Mouse (Mus musculus): ENCODE data around the gene Crim1. TPM values are rescaled to one million over a fixed set of nuclear protein-coding genes. Genes with fewer than 3 reads are reported as not detected.

The Crim1 gene
- polyA plus RNA-seq, 1 experiment, result 36.1 TPM

GRCm38 (mm10) chr17:78221007-78221642 lies 21.1 kb downstream of the Crim1 start:
- TF ChIP-seq CTCF (IDR thresholded peaks at IDR 0.05; ENCODE audit: extremely low read depth, insufficient read length, insufficient replicate concordance, low read depth, low read length), result no peak
- TF ChIP-seq POLR2A (IDR thresholded peaks at IDR 0.05; ENCODE audit: low read depth, low read length), result no peak
- Histone ChIP-seq H3K36me3 (ENCODE audit: control insufficient read depth, insufficient read depth, low read length) (no peaks in the 10 kb centered on the region), H3K27me3 (ENCODE audit: control insufficient read depth, insufficient read depth, low read length) (no peaks in the 10 kb centered on the region), H3K27ac (ENCODE audit: insufficient read depth, low read depth, low read length) (no peak overlapping the region; the same call in 1 of the 2 replicates), H3K4me3 (ENCODE audit: low read depth, low read length) (no peak overlapping the region), H3K4me1 (ENCODE audit: control insufficient read depth, insufficient read depth, insufficient read length, low read length) (peaks cover 36% of the 10 kb centered on the region)
- 17% methylated on average over 8 of the region's 8 CpGs for WGBS

DNA sequence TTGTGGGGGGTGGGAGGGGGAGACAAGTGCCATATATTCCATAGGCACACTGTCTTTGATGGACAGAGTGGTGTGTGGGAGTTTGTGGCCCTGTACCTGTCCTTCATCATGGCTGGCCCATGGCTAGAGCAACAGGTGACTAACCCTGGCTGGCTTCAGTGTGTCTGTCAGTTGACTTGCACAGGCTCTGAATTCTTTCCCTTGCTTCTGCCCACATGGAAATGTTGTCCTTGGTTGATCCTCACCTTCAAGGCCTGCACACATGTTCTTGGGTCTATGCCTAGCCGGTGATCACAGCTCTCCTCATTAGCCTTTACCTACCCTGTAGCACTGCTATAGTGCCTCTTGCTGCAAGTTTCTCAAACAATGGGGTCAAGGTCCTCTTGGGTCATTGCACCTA lies 21.8 kb downstream of the Crim1 start:
- Histone ChIP-seq H3K27ac (ENCODE audit: insufficient read depth, low read depth, low read length) (no peak overlapping the region), H3K27me3 (ENCODE audit: control insufficient read depth, insufficient read depth, low read length) (no peaks in the 10 kb centered on the region), H3K4me1 (ENCODE audit: control insufficient read depth, insufficient read depth, insufficient read length, low read length) (peaks cover 33% of the 10 kb centered on the region), H3K4me3 (ENCODE audit: low read depth, low read length) (no peak overlapping the region), H3K36me3 (ENCODE audit: control insufficient read depth, insufficient read depth, low read length) (no peaks in the 10 kb centered on the region)
- WGBS, result 39% methylated on average over 1 of the region's 1 CpGs
- TF ChIP-seq POLR2A (IDR thresholded peaks at IDR 0.05; ENCODE audit: low read depth, low read length), result no peak
- no peak for TF ChIP-seq CTCF (IDR thresholded peaks at IDR 0.05; ENCODE audit: extremely low read depth, insufficient read length, insufficient replicate concordance, low read depth, low read length)

- H3K36me3 ChIP-seq (ENCODE audit: control insufficient read depth, insufficient read depth, low read length), result no peaks in the 10 kb centered on the region
- 78% methylated on average over 10 of the region's 10 CpGs for WGBS
- no peak for TF ChIP-seq CTCF (IDR thresholded peaks at IDR 0.05; ENCODE audit: extremely low read depth, insufficient read length, insufficient replicate concordance, low read depth, low read length)
- no peak for TF ChIP-seq POLR2A (IDR thresholded peaks at IDR 0.05; ENCODE audit: low read depth, low read length)
- no peak overlapping the region for H3K27ac ChIP-seq (ENCODE audit: insufficient read depth, low read depth, low read length)
- H3K27me3 ChIP-seq (ENCODE audit: control insufficient read depth, insufficient read depth, low read length), result no peaks in the 10 kb centered on the region
- H3K4me3 ChIP-seq (ENCODE audit: low read depth, low read length), result no peak overlapping the region
- peaks cover 19% of the 10 kb centered on the region for H3K4me1 ChIP-seq (ENCODE audit: control insufficient read depth, insufficient read depth, insufficient read length, low read length)
Measured at GRCm38 (mm10) chr17:78223988-78224387, 23.9 kb downstream of the Crim1 start.

GRCm38 (mm10) chr17:78225547-78225946 lies 25.5 kb downstream of the Crim1 start:
- TF ChIP-seq CTCF (IDR thresholded peaks at IDR 0.05; ENCODE audit: extremely low read depth, insufficient read length, insufficient replicate concordance, low read depth, low read length) (no peak), POLR2A (IDR thresholded peaks at IDR 0.05; ENCODE audit: low read depth, low read length) (no peak)
- Histone ChIP-seq H3K4me3 (ENCODE audit: low read depth, low read length) (no peak overlapping the region), H3K27me3 (ENCODE audit: control insufficient read depth, insufficient read depth, low read length) (no peaks in the 10 kb centered on the region), H3K36me3 (ENCODE audit: control insufficient read depth, insufficient read depth, low read length) (no peaks in the 10 kb centered on the region), H3K4me1 (ENCODE audit: control insufficient read depth, insufficient read depth, insufficient read length, low read length) (peaks cover 12% of the 10 kb centered on the region), H3K27ac (ENCODE audit: insufficient read depth, low read depth, low read length) (no peak overlapping the region)
- WGBS, result 61% methylated on average over 5 of the region's 5 CpGs

- H3K27me3 ChIP-seq (ENCODE audit: control insufficient read depth, insufficient read depth, low read length), result no peaks in the 10 kb centered on the region
- H3K36me3 ChIP-seq (ENCODE audit: control insufficient read depth, insufficient read depth, low read length), result no peaks in the 10 kb centered on the region
- no peak overlapping the region for H3K4me3 ChIP-seq (ENCODE audit: low read depth, low read length)
- 74% methylated on average over 3 of the region's 3 CpGs for WGBS
- H3K4me1 ChIP-seq (ENCODE audit: control insufficient read depth, insufficient read depth, insufficient read length, low read length), result peaks cover 5% of the 10 kb centered on the region
- no peak overlapping the region for H3K27ac ChIP-seq (ENCODE audit: insufficient read depth, low read depth, low read length)
- TF ChIP-seq POLR2A (IDR thresholded peaks at IDR 0.05; ENCODE audit: low read depth, low read length), result no peak
- no peak for TF ChIP-seq CTCF (IDR thresholded peaks at IDR 0.05; ENCODE audit: extremely low read depth, insufficient read length, insufficient replicate concordance, low read depth, low read length)
Measured at GRCm38 (mm10) chr17:78227211-78227610, 27.2 kb downstream of the Crim1 start.

DNA sequence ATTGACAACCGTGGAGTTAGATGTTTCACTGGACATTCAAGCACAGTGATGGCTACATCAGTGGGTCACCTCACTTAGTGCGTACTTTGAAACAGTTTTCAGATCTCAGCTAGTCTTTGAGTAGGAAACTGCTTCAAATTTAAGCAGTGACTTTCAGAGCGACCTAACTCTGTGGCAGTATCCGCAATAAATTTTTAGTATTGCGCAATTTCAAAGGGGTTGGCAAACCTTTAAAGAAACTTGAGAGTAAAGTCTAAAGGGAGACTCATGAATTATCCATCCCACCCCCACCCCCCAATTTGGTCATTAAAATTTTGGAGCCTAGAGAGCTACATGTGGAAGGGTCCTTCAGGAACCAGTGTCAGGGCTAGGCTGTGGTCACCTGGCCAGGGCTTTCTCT lies 31.5 kb downstream of the Crim1 start:
- H3K36me3 ChIP-seq (ENCODE audit: control insufficient read depth, insufficient read depth, low read length), result no peaks in the 10 kb centered on the region

DNA sequence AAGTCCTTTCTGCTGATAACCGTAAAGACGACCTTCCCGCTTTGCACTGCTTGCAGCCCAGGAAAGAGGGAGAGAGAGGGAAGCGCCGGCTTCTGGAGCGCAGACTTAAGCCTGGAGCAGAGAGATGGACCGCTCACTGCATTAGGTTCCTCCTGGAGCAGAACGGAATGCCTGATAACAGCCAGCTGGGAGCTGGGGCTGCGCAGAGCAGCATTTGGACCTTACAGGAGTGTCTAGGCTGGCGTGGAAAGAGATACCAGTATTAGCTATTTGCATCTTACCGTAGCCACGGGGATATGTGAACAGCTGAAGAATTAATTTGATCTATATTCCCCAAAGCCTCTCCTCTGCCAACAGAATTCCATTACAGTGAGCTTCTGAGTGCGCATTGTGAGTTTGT lies 32.7 kb downstream of the Crim1 start:
- no peaks in the 10 kb centered on the region; the same call in 1 of the 2 replicates for H3K4me1 ChIP-seq (ENCODE audit: control insufficient read depth, insufficient read depth, insufficient read length, low read length)
- TF ChIP-seq POLR2A (IDR thresholded peaks at IDR 0.05; ENCODE audit: low read depth, low read length), result no peak
- no peaks in the 10 kb centered on the region for H3K36me3 ChIP-seq (ENCODE audit: control insufficient read depth, insufficient read depth, low read length)
- no peak overlapping the region for H3K4me3 ChIP-seq (ENCODE audit: low read depth, low read length)
- 91% methylated on average over 13 of the region's 13 CpGs for WGBS
- no peak overlapping the region for H3K27ac ChIP-seq (ENCODE audit: insufficient read depth, low read depth, low read length)
- H3K27me3 ChIP-seq (ENCODE audit: control insufficient read depth, insufficient read depth, low read length), result no peaks in the 10 kb centered on the region

More for the DNA sequence above, 31.5 kb downstream of the Crim1 start:
- Histone ChIP-seq H3K4me3 (ENCODE audit: low read depth, low read length) (no peak overlapping the region), H3K27ac (ENCODE audit: insufficient read depth, low read depth, low read length) (no peak overlapping the region), H3K27me3 (ENCODE audit: control insufficient read depth, insufficient read depth, low read length) (no peaks in the 10 kb centered on the region), H3K4me1 (ENCODE audit: control insufficient read depth, insufficient read depth, insufficient read length, low read length) (no peaks in the 10 kb centered on the region; the same call in 1 of the 2 replicates)
- TF ChIP-seq POLR2A (IDR thresholded peaks at IDR 0.05; ENCODE audit: low read depth, low read length) (no peak), CTCF (IDR thresholded peaks at IDR 0.05; ENCODE audit: extremely low read depth, insufficient read length, insufficient replicate concordance, low read depth, low read length) (no peak)
- 63% methylated on average over 5 of the region's 5 CpGs for WGBS

All from small intestine, adult 2 months (tissue).